Mouse (Mus musculus) small intestine, adult 2 months (tissue): ENCODE data around the gene Dock2. TPM values are rescaled to one million over a fixed set of nuclear protein-coding genes. Genes with fewer than 3 reads are reported as not detected.

Source experiments
- H3K27ac ChIP-seq: fragments of 200-500 bp; 2 replicates; pipeline ENCODE4 v1.5.1; 2012; ENCODE audit warnings: low read depth, low read length, control low read depth, inconsistent platforms; ENCODE audit not compliant: insufficient read depth
- H3K27me3 ChIP-seq: fragments of 200-500 bp; 2 replicates; pipeline ENCODE4 v1.6.1; 2012; ENCODE audit warnings: mild to moderate bottlenecking, moderate library complexity, low read length, inconsistent platforms; ENCODE audit not compliant: control insufficient read depth, insufficient read depth
- H3K36me3 ChIP-seq: fragments of 200-500 bp; 2 replicates; pipeline ENCODE4 v1.6.1; 2012; ENCODE audit warnings: mild to moderate bottlenecking, low read length, control low read depth, inconsistent platforms; ENCODE audit not compliant: control insufficient read depth, insufficient read depth
- H3K4me1 ChIP-seq: fragments of 200-500 bp; 2 replicates; pipeline ENCODE4 v1.6.1; 2012; ENCODE audit warnings: low read length, inconsistent platforms, mixed read lengths; ENCODE audit not compliant: control insufficient read depth, insufficient read depth, insufficient read length
- H3K4me3 ChIP-seq: fragments of 200-500 bp; 2 replicates; pipeline ENCODE4 v1.5.1; 2012; ENCODE audit warnings: low read depth, mild to moderate bottlenecking, control low read depth, inconsistent platforms, low read length, moderate library complexity
- CTCF ChIP-seq: fragments of 200-500 bp; IDR thresholded peaks from 2 replicates; pipeline ENCODE4 v1.5.1; 2012; ENCODE audit warnings: low read depth, mild to moderate bottlenecking, control low read depth, inconsistent platforms, low read length, moderate library complexity, mixed read lengths; ENCODE audit not compliant: insufficient replicate concordance, insufficient read length; ENCODE audit errors: extremely low read depth
- POLR2A ChIP-seq: fragments of 200-500 bp; IDR thresholded peaks from 2 replicates; pipeline ENCODE4 v1.6.1; 2012; ENCODE audit warnings: low read depth, mild to moderate bottlenecking, control low read depth, inconsistent platforms, low read length, moderate library complexity
- WGBS: fragments of 180-500 bp; shearing (Covaris S2); methylation state at CpG from one replicate; pipeline ENCODE4 v1.1.7; 2018; 5-methylcytosine and 5-hydroxymethylcytosine counted together
- polyA plus RNA-seq: library from polyadenylated mRNA; depleted of rRNA; stranded (reverse); fragments of >200 nt; gene quantifications from 2 replicates; pipeline ENCODE4 v1.2.3, GENCODE M21; 2012

Gene Dock2
- polyA plus RNA-seq, 1 experiment = 2.5 TPM

DNA sequence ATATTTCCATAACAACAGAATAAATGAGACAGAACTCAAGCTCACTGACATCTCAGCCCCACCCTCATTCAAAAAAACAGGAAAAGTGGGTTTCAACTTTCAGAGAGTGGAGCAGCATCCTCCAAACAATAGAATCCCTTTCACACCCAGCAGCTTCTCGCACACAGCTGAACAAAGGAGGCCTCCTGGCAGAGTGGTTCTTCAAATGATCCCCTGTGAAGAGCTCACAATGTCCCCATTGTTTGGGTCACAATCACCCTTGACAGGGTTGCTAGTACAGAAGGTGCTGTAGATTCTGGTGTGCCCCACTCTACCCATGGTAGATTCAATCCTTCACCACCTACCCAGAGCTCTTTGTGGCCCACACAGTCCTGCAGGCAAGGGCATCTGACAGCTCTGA, 44.7 kb downstream of the Dock2 start:
- Histone ChIP-seq H3K36me3 (no peaks in the 10 kb centered on the region), H3K27me3 (no peaks in the 10 kb centered on the region), H3K27ac (no peak overlapping the region), H3K4me3 (no peak overlapping the region), H3K4me1 (no peaks in the 10 kb centered on the region)
- TF ChIP-seq CTCF = no peak
- no peak for TF ChIP-seq POLR2A
- 31% methylated on average over 1 of the region's 1 CpGs for WGBS

DNA sequence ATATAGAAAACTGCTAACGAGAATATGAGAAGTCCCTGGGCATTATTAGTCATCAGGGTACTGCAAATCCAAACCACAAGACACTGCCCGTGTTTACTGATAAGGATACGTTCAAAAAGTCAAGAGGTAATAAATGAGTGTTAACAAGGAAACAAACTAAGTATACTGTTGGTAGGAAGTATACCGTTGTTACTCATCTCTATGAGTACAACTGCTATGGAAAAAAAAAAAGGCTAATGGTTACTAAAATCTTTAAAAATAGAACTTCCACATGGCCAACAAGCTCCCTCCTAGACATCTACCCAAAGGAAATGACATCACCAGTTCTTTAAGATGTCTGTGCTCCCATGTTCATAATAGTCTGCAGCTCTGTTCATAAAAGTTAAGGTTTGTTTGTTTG, 46.5 kb downstream of the Dock2 start:
- TF ChIP-seq CTCF (no peak), POLR2A (no peak)
- no peaks in the 10 kb centered on the region for H3K27me3 ChIP-seq

DNA sequence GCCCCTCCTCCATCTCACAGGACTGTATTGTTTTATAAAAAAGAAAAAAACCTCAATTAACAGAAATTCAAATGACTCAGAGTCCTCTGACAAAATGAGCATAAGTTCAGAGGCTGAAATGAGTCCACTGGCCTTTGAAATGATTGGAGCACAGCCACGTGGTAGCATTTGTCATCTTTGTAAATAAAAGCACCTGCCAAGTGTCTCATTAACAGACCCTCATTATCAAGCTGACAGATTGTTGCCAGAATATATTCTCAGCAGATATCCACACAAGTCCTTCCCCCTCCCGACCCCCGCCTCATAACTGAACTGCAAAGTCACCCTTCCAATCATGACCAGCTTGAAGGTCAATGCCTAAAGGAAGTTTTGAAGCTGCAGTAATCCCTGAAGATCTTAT, 49.7 kb downstream of the Dock2 start:
- H3K36me3 ChIP-seq = no peaks in the 10 kb centered on the region
- H3K4me1 ChIP-seq = no peaks in the 10 kb centered on the region
- H3K27me3 ChIP-seq = no peaks in the 10 kb centered on the region
- H3K4me3 ChIP-seq = no peak overlapping the region
- TF ChIP-seq POLR2A = no peak
- no peak for TF ChIP-seq CTCF
- 61% methylated on average over 3 of the region's 3 CpGs for WGBS
- no peak overlapping the region for H3K27ac ChIP-seq

More for the DNA sequence above, 46.5 kb downstream of the Dock2 start:
- 37% methylated on average over 4 of the region's 4 CpGs for WGBS
- H3K4me3 ChIP-seq = no peak overlapping the region
- H3K36me3 ChIP-seq = no peaks in the 10 kb centered on the region
- H3K27ac ChIP-seq = no peak overlapping the region
- no peaks in the 10 kb centered on the region for H3K4me1 ChIP-seq

DNA sequence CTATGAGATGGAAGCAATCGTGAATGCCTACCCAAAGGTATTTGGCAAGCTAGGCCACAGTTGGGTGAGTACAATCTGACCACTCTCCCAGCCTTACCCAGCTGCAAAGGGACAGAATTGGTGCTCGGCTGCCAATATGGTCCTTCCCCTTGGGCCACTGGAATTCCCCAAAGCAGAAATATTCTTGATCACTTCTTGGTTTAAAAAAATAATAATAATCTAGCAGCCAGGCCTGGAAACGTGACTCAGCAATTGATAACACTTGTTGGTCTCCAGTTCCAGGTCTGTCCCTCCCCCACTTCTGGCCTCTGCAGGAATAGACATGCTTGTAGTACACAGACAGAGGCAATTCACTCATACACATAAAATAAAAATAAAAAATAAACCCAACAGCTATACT, 56.2 kb downstream of the Dock2 start:
- Histone ChIP-seq H3K4me3 (no peak overlapping the region), H3K27ac (no peak overlapping the region), H3K36me3 (no peaks in the 10 kb centered on the region), H3K4me1 (no peaks in the 10 kb centered on the region), H3K27me3 (no peaks in the 10 kb centered on the region)
- TF ChIP-seq POLR2A = no peak
- TF ChIP-seq CTCF = no peak
- WGBS = 67% methylated on average over 3 of the region's 3 CpGs

DNA sequence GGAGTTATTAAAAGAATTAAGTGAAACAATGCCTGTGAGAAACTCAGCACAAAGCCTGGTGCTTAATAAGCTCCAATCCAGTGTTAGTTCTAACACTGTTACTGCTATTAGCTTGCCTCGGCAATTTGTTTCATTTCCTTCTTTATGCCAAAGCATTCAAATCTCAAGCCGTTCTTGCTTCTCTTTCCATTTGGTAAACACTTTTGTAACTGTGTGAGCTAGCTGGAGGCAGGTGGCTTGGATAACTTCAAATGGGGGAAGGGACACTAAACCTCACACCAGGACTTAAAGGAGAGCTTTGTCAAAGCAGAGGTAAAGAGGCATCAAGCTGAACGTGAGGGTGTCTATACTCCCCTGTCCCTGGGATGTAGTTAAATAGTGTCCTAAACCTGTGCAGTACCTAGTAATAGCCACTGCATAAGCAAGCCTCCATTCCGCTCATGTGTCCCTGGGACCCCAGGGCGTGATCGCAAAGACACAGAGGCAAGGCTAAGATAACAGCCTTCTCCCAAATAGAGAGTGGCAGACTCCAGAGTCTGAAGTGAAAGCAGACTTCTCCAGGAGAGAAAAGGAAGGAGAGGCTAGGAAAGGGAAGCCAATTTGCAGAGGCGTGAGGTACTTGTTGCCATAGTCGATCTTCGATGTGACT, 56.9 kb downstream of the Dock2 start:
- no peak overlapping the region for H3K4me3 ChIP-seq
- H3K4me1 ChIP-seq = no peaks in the 10 kb centered on the region
- TF ChIP-seq POLR2A (no peak), CTCF (no peak)
- H3K27ac ChIP-seq = no peak overlapping the region
- H3K27me3 ChIP-seq = no peaks in the 10 kb centered on the region
- H3K36me3 ChIP-seq = no peaks in the 10 kb centered on the region
- 83% methylated on average over 9 of the region's 9 CpGs for WGBS

DNA sequence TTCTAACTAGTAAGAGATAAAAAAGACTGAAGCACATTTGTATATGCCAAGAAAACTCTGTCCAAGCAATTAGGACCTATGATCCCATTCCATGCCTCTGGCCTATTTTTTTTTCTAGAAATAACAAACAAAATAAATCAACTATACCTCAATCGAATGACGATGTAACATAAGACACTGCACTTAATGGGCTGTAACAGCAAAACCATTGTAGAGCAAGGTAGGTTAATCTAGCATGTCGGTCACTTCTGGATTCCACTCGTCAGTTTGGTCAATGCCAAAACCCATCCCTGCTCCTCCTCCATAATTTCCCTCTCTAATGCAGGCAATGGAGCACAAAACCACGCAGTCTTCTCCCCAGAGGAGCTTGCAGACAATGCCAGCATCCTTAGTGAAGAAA, 70.3 kb downstream of the Dock2 start:
- Histone ChIP-seq H3K36me3 (no peaks in the 10 kb centered on the region; the same call in 1 of the 2 replicates), H3K4me1 (no peaks in the 10 kb centered on the region), H3K27ac (no peak overlapping the region), H3K27me3 (no peaks in the 10 kb centered on the region), H3K4me3 (no peak overlapping the region)
- TF ChIP-seq POLR2A (no peak), CTCF (no peak)
- 76% methylated on average over 5 of the region's 5 CpGs for WGBS

DNA sequence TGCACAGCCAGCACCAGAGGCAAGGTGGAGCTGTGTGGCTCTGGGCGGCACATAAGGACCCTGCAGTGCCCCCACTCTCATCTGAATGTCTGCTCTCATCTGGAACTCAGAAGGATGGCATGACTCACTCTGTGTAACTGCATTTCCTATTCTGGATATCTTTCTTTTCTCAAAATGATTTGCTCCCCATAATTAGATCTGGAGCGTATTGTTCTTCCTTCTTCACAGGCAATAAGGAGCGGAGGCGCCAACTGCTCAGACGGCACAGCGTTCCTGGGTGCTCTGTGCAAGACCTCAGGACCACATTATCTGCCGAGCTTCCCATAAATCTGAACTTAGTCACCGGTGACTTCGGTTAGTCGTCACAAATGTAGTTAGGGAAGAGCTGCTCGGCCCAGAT, 75.4 kb downstream of the Dock2 start:
- TF ChIP-seq CTCF (no peak), POLR2A (no peak)

More for the DNA sequence above, 75.4 kb downstream of the Dock2 start:
- H3K27ac ChIP-seq = no peak overlapping the region
- H3K4me3 ChIP-seq = no peak overlapping the region
- no peaks in the 10 kb centered on the region; the same call in 1 of the 2 replicates for H3K36me3 ChIP-seq
- H3K4me1 ChIP-seq = no peaks in the 10 kb centered on the region
- no peaks in the 10 kb centered on the region for H3K27me3 ChIP-seq
- 88% methylated on average over 11 of the region's 11 CpGs for WGBS
